Mouse (Mus musculus) frontal cortex, postnatal 14 days (tissue): Measurements from ENCODE around the gene Adgrb3.
"Not testable (repeated sequence)": the region's sequence is repeated elsewhere in the genome, so short reads cannot be mapped to it uniquely, and the experiment has no call there.

Experiments used
- DNase-seq, 2 experiments: peaks; one replicate each; pipeline ENCODE4 v3.0.0; 2022; ENCODE audit warnings: low spot score in 2 of 2

Adgrb3 gene

GRCm38 (mm10) chr1:25745575-25745974 is 83.9 kb downstream of the Adgrb3 start:
- DNase-seq = no peak

DNA sequence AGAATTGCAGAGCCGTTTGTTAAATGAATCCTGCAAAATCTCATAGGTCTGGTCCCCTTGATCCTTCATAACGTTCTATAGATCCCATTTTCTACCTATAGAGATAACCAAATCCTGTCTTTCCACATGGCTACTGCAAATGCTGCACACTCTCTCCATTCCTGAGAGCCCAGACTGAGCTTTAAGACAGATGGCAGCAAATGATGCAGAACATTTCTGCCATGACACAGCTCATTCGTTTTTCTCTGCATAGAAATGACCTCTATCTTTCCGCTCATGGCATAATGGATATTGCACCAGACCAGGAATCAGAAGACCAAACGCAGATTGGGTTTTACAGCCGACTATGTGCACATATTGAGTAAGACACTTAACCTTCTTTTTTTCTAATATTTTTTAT is 84.8 kb downstream of the Adgrb3 start:
- no peak for DNase-seq

- no peak for DNase-seq
Measured at GRCm38 (mm10) chr1:25729844-25730243, 99.7 kb downstream of the Adgrb3 start.

DNA sequence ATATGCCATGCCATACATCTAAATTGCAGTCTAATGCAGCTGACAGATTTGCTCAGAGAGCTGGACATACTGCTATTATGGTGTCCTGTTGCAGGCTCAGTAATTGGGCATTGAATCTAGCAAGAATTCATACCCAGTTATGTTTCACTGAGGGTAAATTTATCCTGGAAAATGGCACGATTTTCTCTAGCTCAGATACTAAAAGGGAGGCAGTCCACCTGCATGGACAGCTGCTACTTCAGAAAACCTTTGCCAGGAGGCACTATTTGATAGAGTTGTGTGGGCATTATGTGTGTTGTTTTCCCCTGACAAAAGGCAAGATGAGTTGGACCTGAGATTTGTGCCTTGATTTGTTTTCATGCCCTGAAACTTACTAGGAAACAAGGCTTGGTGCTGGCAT is 118.0 kb downstream of the Adgrb3 start:
- no peak for DNase-seq

- no peak for DNase-seq
Measured at GRCm38 (mm10) chr1:25706299-25706698, 123.2 kb downstream of the Adgrb3 start.

DNA sequence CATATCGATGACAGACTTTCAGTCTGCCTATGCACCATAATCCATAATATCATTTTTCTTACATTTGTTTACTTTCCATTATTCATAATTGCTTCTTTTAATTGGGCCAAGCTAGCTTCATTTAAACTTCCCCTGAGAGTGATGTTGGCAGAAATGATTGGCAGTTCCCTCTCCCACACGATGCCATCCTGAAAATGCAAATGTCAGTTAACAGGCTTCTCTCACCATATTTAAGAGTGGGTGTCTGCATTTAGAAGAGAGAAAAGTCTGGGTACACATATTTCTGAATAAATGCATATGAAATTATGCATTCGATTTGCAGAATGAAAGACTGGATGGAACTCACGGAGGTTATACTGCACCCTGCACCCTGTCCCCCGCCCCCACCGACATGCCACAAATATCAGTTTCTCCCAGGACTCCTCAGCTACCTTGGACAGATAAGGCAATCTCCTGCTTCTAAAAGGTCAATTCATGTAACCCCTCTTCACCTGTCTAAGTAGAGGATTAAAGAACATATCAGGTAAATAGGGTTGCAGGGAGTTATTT is 130.7 kb downstream of the Adgrb3 start:
- DNase-seq = no peak

- no peak for DNase-seq
Measured at GRCm38 (mm10) chr1:25697179-25697578, 132.3 kb downstream of the Adgrb3 start.

DNA sequence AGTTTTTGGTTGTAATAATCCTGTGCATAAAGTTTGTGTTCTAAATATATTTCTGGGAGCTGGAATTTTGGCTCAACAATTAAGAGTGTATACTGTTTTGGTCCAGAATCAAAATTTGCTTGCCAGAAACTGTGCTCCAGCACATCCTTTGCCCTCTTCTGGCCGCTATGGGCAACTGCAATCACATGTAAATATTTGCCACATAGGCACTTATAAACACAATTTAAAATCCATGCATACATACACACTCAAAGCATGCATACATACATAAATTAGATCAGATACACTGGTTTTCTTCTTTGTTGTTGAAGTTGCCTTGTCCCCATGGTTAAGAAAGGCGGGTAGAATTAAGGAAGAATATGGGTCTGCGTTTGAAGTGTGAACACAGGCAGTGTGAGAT is 132.7 kb downstream of the Adgrb3 start:
- no peak for DNase-seq

DNA sequence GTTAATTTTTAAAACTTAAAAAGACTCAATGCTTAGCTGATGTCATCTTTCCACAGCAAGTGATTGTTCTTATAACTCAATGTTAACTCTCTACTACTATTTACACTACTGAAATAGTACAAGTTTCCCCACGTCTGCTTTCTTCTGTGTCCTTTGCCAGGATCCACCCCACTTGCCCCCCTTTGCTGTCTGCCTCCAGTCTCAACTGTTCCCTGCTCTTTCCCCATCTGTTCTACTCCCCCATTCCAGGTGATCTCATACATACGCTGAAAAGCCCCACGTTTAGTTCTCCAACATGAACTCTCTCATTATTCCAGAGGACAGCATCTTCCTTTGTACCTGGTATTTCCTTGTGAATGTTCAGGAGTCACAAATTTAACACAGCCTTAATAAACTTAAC is 147.4 kb downstream of the Adgrb3 start:
- DNase-seq = no peak

DNA sequence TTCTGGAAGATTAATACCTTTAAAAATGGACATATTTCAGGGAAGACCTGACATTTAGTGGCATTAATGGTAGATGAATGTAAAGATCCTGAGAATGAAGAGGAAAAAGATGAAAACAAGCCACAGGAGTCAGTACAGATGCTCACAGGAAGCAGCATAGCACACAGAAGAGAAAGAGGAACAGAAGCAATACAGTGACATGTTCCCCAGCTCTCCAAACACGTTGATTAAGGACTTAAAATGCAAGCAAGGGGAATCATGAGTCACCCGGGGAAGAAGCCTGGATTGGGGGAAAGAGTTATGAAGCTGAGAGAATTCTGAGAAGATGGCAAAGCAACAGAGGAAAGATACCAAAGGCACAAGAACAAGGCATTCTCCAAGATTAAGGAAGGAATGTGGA is 149.9 kb downstream of the Adgrb3 start:
- no peak for DNase-seq

GRCm38 (mm10) chr1:25652717-25653116 is 176.8 kb downstream of the Adgrb3 start:
- no peak for DNase-seq

DNA sequence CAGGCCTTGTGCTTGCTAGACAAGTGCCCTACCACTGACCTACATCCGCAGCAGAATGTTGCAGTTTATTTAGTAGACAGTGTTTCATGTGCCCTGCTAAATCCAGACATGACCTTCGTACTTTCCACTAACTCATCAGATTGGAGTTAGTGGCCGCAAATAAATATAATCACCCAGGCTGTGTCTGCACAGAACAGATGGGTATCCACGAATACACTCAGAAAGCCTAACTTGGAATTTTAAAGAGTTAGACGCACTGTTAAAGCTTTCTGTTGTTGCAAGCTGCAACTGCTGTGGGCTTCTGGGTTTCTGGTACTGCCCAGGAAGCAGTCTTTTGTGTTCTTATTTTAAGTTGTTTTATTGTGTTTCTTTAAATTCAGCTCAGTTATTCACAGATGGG is 185.3 kb downstream of the Adgrb3 start:
- no peak for DNase-seq

- no peak for DNase-seq
Measured at GRCm38 (mm10) chr1:25621458-25621857, 208.0 kb downstream of the Adgrb3 start.

DNA sequence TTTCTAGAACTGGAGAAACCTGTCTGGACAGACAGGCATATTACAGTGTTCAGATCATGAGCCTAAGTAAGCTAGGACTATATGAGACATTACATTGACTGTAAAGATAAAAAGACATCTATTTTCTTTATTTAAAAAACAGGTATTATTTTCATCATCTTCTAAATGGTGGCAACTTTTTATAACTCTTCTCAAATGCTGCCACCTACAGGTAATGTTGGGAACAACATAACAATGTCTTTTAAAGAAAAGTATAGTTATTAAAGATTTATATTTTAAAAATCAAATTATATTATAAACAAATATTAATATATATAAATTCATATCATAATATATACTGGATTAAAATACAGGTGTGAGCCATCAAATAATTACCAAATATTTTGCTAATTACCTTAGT is 212.6 kb downstream of the Adgrb3 start:
- DNase-seq = no peak

- DNase-seq = not testable (repeated sequence)
Measured at GRCm38 (mm10) chr1:25610776-25611175, 218.7 kb downstream of the Adgrb3 start.

GRCm38 (mm10) chr1:25598941-25599340 is 230.6 kb downstream of the Adgrb3 start:
- DNase-seq = no peak

DNA sequence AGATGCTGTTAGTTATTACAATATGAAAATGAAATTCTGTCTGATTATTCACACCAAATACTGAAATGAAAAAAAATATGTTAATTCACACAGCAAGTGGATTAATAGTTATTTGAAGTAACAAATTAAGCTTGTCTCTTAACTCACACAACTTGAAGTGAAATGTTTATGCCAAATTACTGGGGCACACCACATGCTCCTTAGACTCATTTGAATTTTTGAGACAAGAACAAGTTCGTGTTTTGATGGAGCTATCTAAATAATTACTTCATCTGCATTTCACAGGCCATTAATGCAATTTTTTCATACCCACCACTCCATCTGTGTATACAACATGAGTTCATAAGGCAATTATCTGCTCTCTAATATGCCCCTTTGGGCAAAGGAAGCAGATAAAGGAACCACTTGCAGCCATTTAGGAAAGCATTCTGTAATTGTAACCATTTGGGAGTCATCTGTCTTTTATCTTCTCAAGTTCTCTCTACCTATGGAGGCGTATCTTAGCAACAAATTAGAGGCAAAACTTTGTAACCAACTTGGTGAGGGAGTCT is 240.9 kb downstream of the Adgrb3 start:
- DNase-seq = no peak

- no peak for DNase-seq
Measured at GRCm38 (mm10) chr1:25581698-25582097, 247.8 kb downstream of the Adgrb3 start.

DNA sequence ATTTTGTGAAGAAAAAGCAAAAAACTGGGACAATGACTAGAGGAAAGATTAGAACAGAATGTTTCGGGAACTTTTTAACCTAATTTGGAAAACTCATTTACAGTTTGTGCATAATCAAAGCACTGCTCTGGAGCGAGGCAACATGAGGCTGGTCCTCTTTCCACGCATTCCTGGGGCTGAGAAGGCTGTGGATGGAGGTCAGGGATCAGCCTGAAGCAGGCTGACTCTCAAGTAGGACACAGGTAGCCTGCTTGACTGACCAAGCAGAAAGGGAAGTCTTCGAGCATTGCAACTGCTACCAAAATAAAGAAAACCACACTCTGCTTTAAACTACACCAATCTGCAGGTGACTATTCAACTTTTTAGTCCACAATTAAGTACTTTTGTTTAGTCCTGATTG is 251.7 kb downstream of the Adgrb3 start:
- DNase-seq = no peak

- no peak for DNase-seq
Measured at GRCm38 (mm10) chr1:25576598-25576997, 252.9 kb downstream of the Adgrb3 start.

GRCm38 (mm10) chr1:25568096-25568495 is 261.4 kb downstream of the Adgrb3 start:
- DNase-seq = no peak

GRCm38 (mm10) chr1:25546072-25546471 is 283.4 kb downstream of the Adgrb3 start:
- no peak for DNase-seq

DNA sequence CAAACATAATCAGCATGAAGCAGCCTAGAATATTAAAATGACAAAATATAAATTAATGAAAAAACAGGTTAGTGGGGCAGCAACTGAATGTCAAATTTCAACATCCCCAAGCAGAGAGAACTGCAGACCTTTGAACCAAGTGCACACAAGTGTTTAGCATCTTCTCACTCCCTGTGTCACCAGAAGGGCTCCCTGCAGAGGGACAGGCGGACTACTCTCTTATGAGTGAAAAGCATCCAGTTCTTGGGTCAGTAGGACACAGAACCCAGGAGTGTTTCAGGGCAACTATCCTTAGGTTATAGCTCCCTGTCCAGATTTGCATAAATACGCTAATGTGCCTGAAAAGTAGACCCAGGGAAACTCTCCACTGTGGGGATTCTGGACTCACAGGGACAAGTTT is 285.6 kb downstream of the Adgrb3 start:
- DNase-seq = no peak

DNA sequence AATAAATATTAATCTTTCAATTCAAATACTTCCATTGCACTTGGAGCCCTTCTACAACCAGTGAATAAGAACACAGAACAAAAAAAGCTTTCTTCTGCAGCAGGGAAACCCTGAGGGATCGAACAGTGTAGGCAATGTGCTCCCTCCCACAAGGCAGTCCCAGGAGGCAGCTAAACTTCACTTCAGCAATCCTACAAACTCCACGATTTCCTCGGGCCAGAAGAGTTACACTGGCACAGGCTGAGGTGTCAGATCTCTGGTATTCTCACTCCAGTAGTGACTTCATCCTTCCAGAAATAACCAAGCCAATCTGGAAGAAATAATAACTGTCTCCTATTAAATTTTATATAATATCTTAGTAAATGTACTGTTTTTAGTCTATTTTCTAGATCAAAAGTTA is 286.6 kb downstream of the Adgrb3 start:
- no peak for DNase-seq
